ENCODE assay signal across 1 mouse cellular context in the genomic region with DNA sequence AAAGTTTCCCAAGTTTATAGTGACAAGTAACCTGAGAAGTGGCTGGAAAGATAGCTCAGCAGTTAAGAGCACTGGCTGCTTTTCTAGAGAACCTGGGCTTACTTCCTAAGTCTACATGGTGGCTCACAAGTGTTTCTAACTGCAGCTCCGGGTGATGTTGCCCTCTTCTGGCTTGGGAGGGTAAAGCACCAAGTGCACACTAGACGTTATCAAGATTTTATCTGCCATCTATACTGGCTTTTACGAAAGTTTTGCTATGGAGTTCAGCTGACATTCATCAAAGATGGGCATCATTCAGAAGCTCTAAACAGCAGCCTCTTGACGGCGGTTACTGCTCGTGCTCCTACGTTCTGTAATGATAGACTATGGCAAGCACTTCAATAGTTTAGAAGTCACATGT.
TF ChIP-seq lines count a peak whose summit lies in the region.

No protein-coding gene starts in this region.

TF ChIP-seq in MEL, 35 proteins besides CTCF, POLR2A, EP300 and RAD21 (continued from another document):
- TF ChIP-seq KAT2A (conservative IDR thresholded peaks at IDR 0.05; ENCODE audit: low read depth, low read length) (no peak), USF1 (IDR thresholded peaks at IDR 0.05; ENCODE audit: low read depth, low read length) (no peak), NELFE (IDR thresholded peaks at IDR 0.05; ENCODE audit: low read depth, low read length) (no peak), TAL1 (IDR thresholded peaks at IDR 0.05; ENCODE audit: low read length) (no peak), HCFC1 (IDR thresholded peaks at IDR 0.05; ENCODE audit: low read depth, low read length) (no peak)
TF ChIP-seq in MEL: peak in this region for 3.
